Mouse (Mus musculus) liver, adult 2 months (tissue): ENCODE data around the gene Herc3. TPM values are rescaled to one million over a fixed set of nuclear protein-coding genes. Genes with fewer than 3 reads are reported as not detected.

Experiments used
- DNase-seq: peaks from one replicate; pipeline ENCODE4 v3.0.0-alpha.2; 2011; ENCODE audit warnings: low read depth, low spot score; ENCODE audit errors: extremely low read depth
- H3K27ac ChIP-seq: fragments of 200-500 bp; replicated peaks from 2 replicates; pipeline ENCODE4 v1.5.1; 2012; ENCODE audit warnings: low read depth, mild to moderate bottlenecking, control low read depth, inconsistent platforms, low read length; ENCODE audit not compliant: insufficient read depth
- H3K27me3 ChIP-seq: fragments of 200-500 bp; 2 replicates; pipeline ENCODE4 v1.6.1; 2012; ENCODE audit warnings: mild to moderate bottlenecking, moderate library complexity, low read length, inconsistent platforms; ENCODE audit not compliant: control insufficient read depth, insufficient read depth
- H3K36me3 ChIP-seq: fragments of 200-500 bp; 2 replicates; pipeline ENCODE4 v1.6.1; 2012; ENCODE audit warnings: low read length, inconsistent platforms; ENCODE audit not compliant: control insufficient read depth, insufficient read depth
- H3K4me1 ChIP-seq: fragments of 200-500 bp; 2 replicates; pipeline ENCODE4 v1.6.1; 2011; ENCODE audit warnings: low read length; ENCODE audit not compliant: control insufficient read depth, insufficient read depth
- H3K4me3 ChIP-seq: fragments of 200-500 bp; 2 replicates; pipeline ENCODE4 v1.5.1; 2011; ENCODE audit warnings: low read depth, mild to moderate bottlenecking, control low read depth, low read length, moderate library complexity; ENCODE audit not compliant: insufficient read depth
- H3K79me2 ChIP-seq: fragments of 200-500 bp; 2 replicates; pipeline ENCODE4 v1.6.1; 2012; ENCODE audit warnings: inconsistent platforms, mild to moderate bottlenecking, low read length, moderate library complexity; ENCODE audit not compliant: control insufficient read depth, insufficient read depth
- H3K9ac ChIP-seq: fragments of 200-500 bp; 2 replicates; pipeline ENCODE4 v1.6.1; 2012; ENCODE audit warnings: low read depth, mild to moderate bottlenecking, control low read depth, inconsistent platforms, low read length
- CTCF ChIP-seq: fragments of 200-500 bp; IDR thresholded peaks from 2 replicates; pipeline ENCODE4 v1.5.1; 2011; ENCODE audit warnings: low read depth, low read length, control low read depth
- POLR2A ChIP-seq: fragments of 200-500 bp; IDR thresholded peaks from 2 replicates; pipeline ENCODE4 v1.6.1; 2011; ENCODE audit warnings: low read length, control low read depth; ENCODE audit not compliant: insufficient read depth; ENCODE audit errors: extremely low read depth
- WGBS: fragments of 180-500 bp; shearing (Covaris S2); methylation state at CpG from one replicate; pipeline ENCODE4 v1.1.7; 2018; 5-methylcytosine and 5-hydroxymethylcytosine counted together
- polyA plus RNA-seq: library from polyadenylated mRNA; depleted of rRNA; stranded (reverse); fragments of >200 nt; gene quantifications from 2 replicates; pipeline ENCODE4 v1.2.3, GENCODE M21; 2012
- total RNA-seq: library from RNA; depleted of rRNA; stranded (reverse); fragments of >200 nt; gene quantifications from 2 replicates; pipeline ENCODE4 v1.2.3, GENCODE M21; 2014

The Herc3 gene
- total and polyA plus RNA-seq, 2 experiments, result 3.5 to 10.3 TPM

GRCm38 (mm10) chr6:58907791-58908190 lies 76.5 kb downstream of the Herc3 start:
- no peak overlapping the region for H3K9ac ChIP-seq
- TF ChIP-seq CTCF (no peak), POLR2A (no peak)
- no peaks in the 10 kb centered on the region for H3K79me2 ChIP-seq
- no peaks in the 10 kb centered on the region for H3K27me3 ChIP-seq
- H3K27ac ChIP-seq, result no peak overlapping the region
- no peak for DNase-seq
- 99% methylated on average over 2 of the region's 2 CpGs for WGBS
- no peaks in the 10 kb centered on the region for H3K4me1 ChIP-seq
- peaks cover 2% of the 10 kb centered on the region; the same call in 1 of the 2 replicates for H3K36me3 ChIP-seq
- no peak overlapping the region for H3K4me3 ChIP-seq

GRCm38 (mm10) chr6:58912842-58913241 lies 81.6 kb downstream of the Herc3 start:
- TF ChIP-seq POLR2A (no peak), CTCF (no peak)

GRCm38 (mm10) chr6:58913551-58913950 lies 82.3 kb downstream of the Herc3 start:
- Histone ChIP-seq H3K79me2 (no peaks in the 10 kb centered on the region), H3K27ac (no peak overlapping the region), H3K4me1 (no peaks in the 10 kb centered on the region), H3K27me3 (no peaks in the 10 kb centered on the region), H3K9ac (no peak overlapping the region), H3K4me3 (no peak overlapping the region), H3K36me3 (peaks cover 7% of the 10 kb centered on the region; the same call in 1 of the 2 replicates)
- WGBS, result 83% methylated on average over 3 of the region's 3 CpGs
- no peak for TF ChIP-seq POLR2A
- no peak for TF ChIP-seq CTCF
- DNase-seq, result no peak

More at GRCm38 (mm10) chr6:58912842-58913241, 81.6 kb downstream of the Herc3 start:
- Histone ChIP-seq H3K27me3 (no peaks in the 10 kb centered on the region), H3K36me3 (peaks cover 6% of the 10 kb centered on the region; the same call in 1 of the 2 replicates), H3K27ac (no peak overlapping the region), H3K4me3 (no peak overlapping the region), H3K9ac (no peak overlapping the region), H3K79me2 (no peaks in the 10 kb centered on the region), H3K4me1 (no peaks in the 10 kb centered on the region)
- 75% methylated on average over 5 of the region's 5 CpGs for WGBS
- DNase-seq, result peak; percentile 31

GRCm38 (mm10) chr6:58913971-58914370 lies 82.7 kb downstream of the Herc3 start:
- no peaks in the 10 kb centered on the region for H3K27me3 ChIP-seq
- H3K36me3 ChIP-seq, result peaks cover 10% of the 10 kb centered on the region
- H3K79me2 ChIP-seq, result no peaks in the 10 kb centered on the region
- H3K4me1 ChIP-seq, result no peaks in the 10 kb centered on the region
- H3K9ac ChIP-seq, result no peak overlapping the region
- 89% methylated on average over 5 of the region's 5 CpGs for WGBS
- TF ChIP-seq POLR2A (no peak), CTCF (no peak)
- H3K27ac ChIP-seq, result no peak overlapping the region
- DNase-seq, result no peak
- no peak overlapping the region for H3K4me3 ChIP-seq

- Histone ChIP-seq H3K27ac (no peak overlapping the region), H3K4me1 (no peaks in the 10 kb centered on the region), H3K79me2 (no peaks in the 10 kb centered on the region), H3K4me3 (no peak overlapping the region), H3K9ac (no peak overlapping the region), H3K27me3 (no peaks in the 10 kb centered on the region), H3K36me3 (peaks cover 12% of the 10 kb centered on the region)
- no peak for DNase-seq
- TF ChIP-seq CTCF (no peak), POLR2A (no peak)
- whole genome bisulfite sequencing, result 74% methylated on average over 5 of the region's 5 CpGs
These were observed 85.2 kb downstream of the Herc3 start for GRCm38 (mm10) chr6:58916498-58916897.

GRCm38 (mm10) chr6:58920735-58921134 lies 89.5 kb downstream of the Herc3 start:
- peaks cover 12% of the 10 kb centered on the region for H3K36me3 ChIP-seq
- H3K27me3 ChIP-seq, result no peaks in the 10 kb centered on the region
- H3K4me3 ChIP-seq, result no peak overlapping the region
- no peaks in the 10 kb centered on the region for H3K79me2 ChIP-seq
- no peak for DNase-seq
- H3K4me1 ChIP-seq, result no peaks in the 10 kb centered on the region
- WGBS, result 84% methylated on average over 6 of the region's 6 CpGs
- TF ChIP-seq CTCF, result no peak
- no peak for TF ChIP-seq POLR2A
- no peak overlapping the region for H3K27ac ChIP-seq
- no peak overlapping the region for H3K9ac ChIP-seq
